Mouse (Mus musculus) liver, embryonic 14.5 days (tissue): ENCODE measurements around the gene Sec24a.

Source experiments
- CTCF ChIP-seq: IDR thresholded peaks from 2 replicates; pipeline ENCODE4 v1.5.1; 2016; ENCODE audit warnings: antibody characterized with exemption, low read depth, control low read depth
- EP300 ChIP-seq: IDR thresholded peaks from 2 replicates; pipeline ENCODE4 v1.6.1; 2016; ENCODE audit warnings: antibody characterized with exemption, low read depth

DNA sequence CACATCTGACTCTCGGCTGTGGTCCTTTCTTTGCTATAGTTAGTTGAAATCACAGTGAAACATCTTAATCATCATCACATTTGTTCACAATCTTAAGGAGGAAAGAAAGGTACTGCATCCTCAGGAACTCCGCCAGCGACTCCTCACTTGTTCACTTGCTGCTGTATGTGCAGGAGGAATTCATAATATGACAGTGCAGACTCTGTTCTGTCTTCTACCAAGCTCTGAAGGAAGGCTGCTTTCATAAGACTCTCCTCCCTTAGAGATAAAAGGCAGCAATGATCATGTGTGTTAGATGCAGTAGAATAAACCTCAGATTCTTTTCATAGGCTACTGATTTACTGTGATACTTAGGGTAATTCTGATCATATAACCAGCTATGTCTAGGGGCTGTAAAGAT is 68.5 kb downstream of the Sec24a start:
- TF ChIP-seq CTCF (no peak), EP300 (no peak)
